Mouse (Mus musculus): ENCODE results near the gene Ngly1. TPM values are rescaled to one million over a fixed set of nuclear protein-coding genes. Genes with fewer than 3 reads are reported as not detected.
"Not testable (repeated sequence)": the region's sequence is repeated elsewhere in the genome, so short reads cannot be mapped to it uniquely, and the experiment has no call there.

Ngly1 gene
- polyA plus RNA-seq, 1 experiment from 2014 or later: 38.7 TPM

- H3K9me3 ChIP-seq (ENCODE audit: low read length): no peaks in the 10 kb centered on the region
- no peaks in the 10 kb centered on the region for H3K27me3 ChIP-seq (ENCODE audit: insufficient read depth, low read length)
- no peak overlapping the region for H3K9ac ChIP-seq (replicated peaks; ENCODE audit: low read length)
- peaks cover 7% of the 10 kb centered on the region; the same call in 1 of the 2 replicates for H3K36me3 ChIP-seq (ENCODE audit: insufficient read depth, low read length)
- no peaks in the 10 kb centered on the region for H3K4me1 ChIP-seq (ENCODE audit: insufficient read depth, low read length)
- WGBS: 17% methylated on average over 1 of the region's 1 CpGs
- H3K4me2 ChIP-seq (replicated peaks; ENCODE audit: low read depth, low read length): no peak overlapping the region
- H3K4me3 ChIP-seq (ENCODE audit: low read length): no peak overlapping the region
- no peak for ATAC-seq (ENCODE audit: low FRiP score, low TSS enrichment)
- no peak overlapping the region for H3K27ac ChIP-seq (ENCODE audit: low read length)
Measured at GRCm38 (mm10) chr14:16292371-16292770, 43.3 kb downstream of the Ngly1 start.

DNA sequence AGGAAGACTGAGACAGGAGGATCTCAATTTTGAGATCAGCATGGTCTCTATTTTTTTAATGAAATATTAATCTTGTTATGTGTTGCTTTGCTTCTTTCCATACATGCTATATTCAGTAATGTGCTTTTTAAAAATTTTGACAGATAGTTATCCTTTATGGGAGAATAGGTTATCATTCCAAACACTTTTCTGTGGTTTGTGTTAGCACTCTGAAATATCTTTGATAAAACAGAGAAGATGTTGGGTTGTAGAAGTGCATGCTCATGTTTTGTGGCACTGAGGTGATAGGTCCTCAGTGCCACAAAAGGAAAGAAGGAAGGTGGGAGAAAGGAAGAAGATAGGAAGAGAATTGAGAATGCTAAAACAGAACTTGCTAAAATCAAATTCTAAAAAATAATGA lies 43.9 kb downstream of the Ngly1 start:
- peaks cover 8% of the 10 kb centered on the region; the same call in 1 of the 2 replicates for H3K36me3 ChIP-seq (ENCODE audit: insufficient read depth, low read length)

DNA sequence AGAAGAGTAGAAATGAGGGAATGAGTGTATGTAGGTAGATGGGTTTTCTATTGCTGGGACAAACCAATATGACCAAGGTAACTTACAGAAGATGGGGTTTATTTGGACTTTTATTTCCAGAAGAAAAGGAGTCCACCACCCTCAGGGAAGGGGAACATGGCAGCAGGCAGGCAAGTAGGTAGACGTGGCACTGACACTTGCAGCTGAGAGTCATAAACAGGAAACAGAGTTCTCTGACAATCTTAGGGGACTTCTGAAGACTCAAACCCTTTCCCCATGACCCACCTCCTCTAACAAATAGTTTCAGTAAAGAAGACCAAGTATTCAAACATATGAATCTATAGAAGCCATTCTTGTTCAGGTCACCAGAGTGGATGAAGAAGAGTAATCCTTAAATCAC lies 44.8 kb downstream of the Ngly1 start:
- H3K27me3 ChIP-seq (ENCODE audit: insufficient read depth, low read length): no peaks in the 10 kb centered on the region
- no peak for ATAC-seq (ENCODE audit: low FRiP score, low TSS enrichment)
- no peaks in the 10 kb centered on the region for H3K9me3 ChIP-seq (ENCODE audit: low read length)
- H3K36me3 ChIP-seq (ENCODE audit: insufficient read depth, low read length): peaks cover 9% of the 10 kb centered on the region; the same call in 1 of the 2 replicates
- no peak overlapping the region for H3K9ac ChIP-seq (replicated peaks; ENCODE audit: low read length)
- no peak overlapping the region for H3K4me2 ChIP-seq (replicated peaks; ENCODE audit: low read depth, low read length)
- no peak overlapping the region for H3K27ac ChIP-seq (ENCODE audit: low read length)
- WGBS: 72% methylated on average over 1 of the region's 1 CpGs
- H3K4me1 ChIP-seq (ENCODE audit: insufficient read depth, low read length): no peaks in the 10 kb centered on the region
- H3K4me3 ChIP-seq (ENCODE audit: low read length): no peak overlapping the region

More for the DNA sequence above, 43.9 kb downstream of the Ngly1 start:
- no peaks in the 10 kb centered on the region for H3K27me3 ChIP-seq (ENCODE audit: insufficient read depth, low read length)
- H3K9ac ChIP-seq (replicated peaks; ENCODE audit: low read length): no peak overlapping the region
- ATAC-seq (ENCODE audit: low FRiP score, low TSS enrichment): no peak
- H3K27ac ChIP-seq (ENCODE audit: low read length): no peak overlapping the region
- no peaks in the 10 kb centered on the region for H3K9me3 ChIP-seq (ENCODE audit: low read length)
- H3K4me1 ChIP-seq (ENCODE audit: insufficient read depth, low read length): no peaks in the 10 kb centered on the region
- H3K4me2 ChIP-seq (replicated peaks; ENCODE audit: low read depth, low read length): no peak overlapping the region
- no peak overlapping the region for H3K4me3 ChIP-seq (ENCODE audit: low read length)

- Histone ChIP-seq H3K27me3 (ENCODE audit: insufficient read depth, low read length) (no peaks in the 10 kb centered on the region), H3K9ac (replicated peaks; ENCODE audit: low read length) (no peak overlapping the region), H3K9me3 (ENCODE audit: low read length) (no peaks in the 10 kb centered on the region), H3K27ac (ENCODE audit: low read length) (no peak overlapping the region), H3K4me2 (replicated peaks; ENCODE audit: low read depth, low read length) (no peak overlapping the region), H3K36me3 (ENCODE audit: insufficient read depth, low read length) (peaks cover 15% of the 10 kb centered on the region; the same call in 1 of the 2 replicates), H3K4me3 (ENCODE audit: low read length) (no peak overlapping the region), H3K4me1 (ENCODE audit: insufficient read depth, low read length) (no peaks in the 10 kb centered on the region)
- 57% methylated on average over 2 of the region's 2 CpGs for WGBS
- no peak for ATAC-seq (ENCODE audit: low FRiP score, low TSS enrichment)
Measured at GRCm38 (mm10) chr14:16296816-16297468, 47.9 kb downstream of the Ngly1 start.

- no peaks in the 10 kb centered on the region for H3K9me3 ChIP-seq (ENCODE audit: low read length)
- H3K27ac ChIP-seq (ENCODE audit: low read length): no peak overlapping the region
- no peaks in the 10 kb centered on the region for H3K4me1 ChIP-seq (ENCODE audit: insufficient read depth, low read length)
- H3K27me3 ChIP-seq (ENCODE audit: insufficient read depth, low read length): no peaks in the 10 kb centered on the region
- H3K4me3 ChIP-seq (ENCODE audit: low read length): no peak overlapping the region
- peaks cover 9% of the 10 kb centered on the region; the same call in 1 of the 2 replicates for H3K36me3 ChIP-seq (ENCODE audit: insufficient read depth, low read length)
- no peak for ATAC-seq (ENCODE audit: low FRiP score, low TSS enrichment)
- no peak overlapping the region for H3K4me2 ChIP-seq (replicated peaks; ENCODE audit: low read depth, low read length)
- 92% methylated on average over 5 of the region's 5 CpGs for WGBS
- H3K9ac ChIP-seq (replicated peaks; ENCODE audit: low read length): no peak overlapping the region
Measured at GRCm38 (mm10) chr14:16301735-16302134, 52.7 kb downstream of the Ngly1 start.

DNA sequence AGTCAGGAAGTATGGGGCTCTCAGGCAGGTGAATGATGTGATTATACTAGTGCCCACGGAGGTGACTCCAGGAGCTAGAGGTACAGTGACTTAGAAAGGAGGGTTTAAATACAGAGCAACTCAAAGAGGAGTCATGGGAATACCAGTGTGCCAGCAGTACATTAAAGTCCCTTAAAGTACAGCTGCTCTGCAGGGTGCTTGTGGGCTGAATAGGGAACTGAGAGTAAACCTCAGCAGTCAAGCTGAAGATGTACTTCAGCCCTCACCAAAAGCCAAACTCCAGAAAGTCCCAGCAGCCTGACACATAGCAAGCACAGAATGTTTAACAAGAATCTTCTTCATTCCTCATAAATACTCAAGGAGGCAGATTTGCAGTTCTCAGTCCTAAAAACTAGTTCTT lies 53.6 kb downstream of the Ngly1 start:
- H3K27me3 ChIP-seq (ENCODE audit: insufficient read depth, low read length): no peaks in the 10 kb centered on the region
- no peaks in the 10 kb centered on the region for H3K9me3 ChIP-seq (ENCODE audit: low read length)
- 54% methylated on average over 1 of the region's 1 CpGs for WGBS
- no peaks in the 10 kb centered on the region for H3K4me1 ChIP-seq (ENCODE audit: insufficient read depth, low read length)
- H3K9ac ChIP-seq (replicated peaks; ENCODE audit: low read length): no peak overlapping the region
- no peak for ATAC-seq (ENCODE audit: low FRiP score, low TSS enrichment)
- H3K27ac ChIP-seq (ENCODE audit: low read length): no peak overlapping the region
- H3K4me3 ChIP-seq (ENCODE audit: low read length): no peak overlapping the region
- H3K4me2 ChIP-seq (replicated peaks; ENCODE audit: low read depth, low read length): no peak overlapping the region
- peaks cover 14% of the 10 kb centered on the region; the same call in 1 of the 2 replicates for H3K36me3 ChIP-seq (ENCODE audit: insufficient read depth, low read length)

DNA sequence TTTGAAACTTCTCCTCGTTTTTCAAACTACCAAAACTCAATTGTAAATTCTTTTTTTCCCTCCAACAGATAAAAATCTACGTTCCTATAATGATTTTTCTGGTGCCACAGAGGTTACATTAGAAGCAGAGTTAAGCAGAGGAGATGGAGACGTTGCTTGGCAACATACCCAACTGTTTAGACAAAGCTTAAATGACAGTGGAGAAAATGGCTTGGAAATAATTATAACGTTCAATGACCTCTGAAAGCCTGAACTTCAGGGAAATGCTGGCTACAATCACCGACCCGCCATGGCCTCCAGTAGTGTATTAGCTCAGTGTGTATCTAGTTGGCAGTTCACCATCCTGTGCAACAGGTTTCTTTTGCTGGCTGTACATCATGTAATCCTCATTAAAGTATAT lies 61.7 kb downstream of the Ngly1 start:
- WGBS: 53% methylated on average over 6 of the region's 6 CpGs
- peaks cover 6% of the 10 kb centered on the region; the same call in 1 of the 2 replicates for H3K4me1 ChIP-seq (ENCODE audit: insufficient read depth, low read length)
- no peak overlapping the region for H3K4me2 ChIP-seq (replicated peaks; ENCODE audit: low read depth, low read length)

DNA sequence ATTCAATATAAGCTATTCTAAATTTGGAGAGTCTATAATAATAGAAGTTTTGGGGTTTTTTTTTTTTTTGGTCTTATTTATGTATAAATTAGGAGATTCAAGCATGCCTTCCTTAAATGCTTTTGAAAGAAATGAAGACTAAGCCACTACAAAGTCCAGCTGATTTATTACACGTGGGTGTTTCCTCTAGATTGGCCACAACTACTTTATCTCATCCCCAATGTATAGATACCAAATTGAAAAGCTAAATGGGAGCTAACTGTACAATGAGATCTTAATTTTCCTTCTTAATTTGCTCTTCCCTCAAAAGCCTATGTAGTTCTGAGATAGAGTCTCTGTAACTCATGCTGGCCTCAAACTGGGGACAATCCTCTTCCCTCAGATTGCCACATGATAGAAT lies 63.5 kb downstream of the Ngly1 start:
- no peak for ATAC-seq (ENCODE audit: low FRiP score, low TSS enrichment)
- WGBS: 82% methylated on average over 1 of the region's 1 CpGs
- Histone ChIP-seq H3K27ac (ENCODE audit: low read length) (no peak overlapping the region), H3K4me1 (ENCODE audit: insufficient read depth, low read length) (peaks cover 6% of the 10 kb centered on the region; the same call in 1 of the 2 replicates), H3K9me3 (ENCODE audit: low read length) (no peaks in the 10 kb centered on the region), H3K4me2 (replicated peaks; ENCODE audit: low read depth, low read length) (no peak overlapping the region), H3K27me3 (ENCODE audit: insufficient read depth, low read length) (no peaks in the 10 kb centered on the region), H3K36me3 (ENCODE audit: insufficient read depth, low read length) (0 out of 2 replicates have a peak, but pooled peaks cover under 1% of the 10 kb centered on the region), H3K4me3 (ENCODE audit: low read length) (no peak overlapping the region), H3K9ac (replicated peaks; ENCODE audit: low read length) (no peak overlapping the region)

More for the DNA sequence above, 61.7 kb downstream of the Ngly1 start:
- no peak overlapping the region for H3K9ac ChIP-seq (replicated peaks; ENCODE audit: low read length)
- no peak for ATAC-seq (ENCODE audit: low FRiP score, low TSS enrichment)
- H3K27me3 ChIP-seq (ENCODE audit: insufficient read depth, low read length): no peaks in the 10 kb centered on the region
- 0 out of 2 replicates have a peak, but pooled peaks cover 5% of the 10 kb centered on the region for H3K36me3 ChIP-seq (ENCODE audit: insufficient read depth, low read length)
- H3K4me3 ChIP-seq (ENCODE audit: low read length): no peak overlapping the region
- no peaks in the 10 kb centered on the region for H3K9me3 ChIP-seq (ENCODE audit: low read length)
- no peak overlapping the region for H3K27ac ChIP-seq (ENCODE audit: low read length)

DNA sequence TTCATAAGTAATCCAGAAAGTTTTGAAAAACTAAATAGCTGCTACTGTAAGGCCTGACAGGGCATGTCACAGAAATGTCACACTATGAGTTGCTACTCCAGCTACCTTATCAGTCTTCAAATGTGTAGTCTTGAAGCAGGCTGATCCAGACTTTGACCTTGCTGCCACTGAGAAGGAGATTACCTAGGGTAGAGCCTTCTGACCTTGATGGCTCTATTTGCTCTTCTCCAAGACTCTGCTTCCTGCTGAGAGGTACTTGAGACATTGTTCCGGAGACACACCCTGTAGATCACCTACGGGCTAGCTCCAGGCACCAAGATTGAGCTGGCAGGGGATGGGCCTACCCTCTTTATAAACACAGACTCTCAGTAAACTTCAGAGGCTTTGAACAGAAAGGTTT lies 64.0 kb downstream of the Ngly1 start:
- not testable (repeated sequence) for H3K9me3 ChIP-seq (ENCODE audit: low read length); H3K9ac ChIP-seq (replicated peaks; ENCODE audit: low read length); H3K4me3 ChIP-seq (ENCODE audit: low read length); H3K27me3 ChIP-seq (ENCODE audit: insufficient read depth, low read length); H3K4me1 ChIP-seq (ENCODE audit: insufficient read depth, low read length); H3K36me3 ChIP-seq (ENCODE audit: insufficient read depth, low read length); H3K27ac ChIP-seq (ENCODE audit: low read length); H3K4me2 ChIP-seq (replicated peaks; ENCODE audit: low read depth, low read length); ATAC-seq (ENCODE audit: low FRiP score, low TSS enrichment)
- WGBS: 85% methylated on average over 2 of the region's 2 CpGs

DNA sequence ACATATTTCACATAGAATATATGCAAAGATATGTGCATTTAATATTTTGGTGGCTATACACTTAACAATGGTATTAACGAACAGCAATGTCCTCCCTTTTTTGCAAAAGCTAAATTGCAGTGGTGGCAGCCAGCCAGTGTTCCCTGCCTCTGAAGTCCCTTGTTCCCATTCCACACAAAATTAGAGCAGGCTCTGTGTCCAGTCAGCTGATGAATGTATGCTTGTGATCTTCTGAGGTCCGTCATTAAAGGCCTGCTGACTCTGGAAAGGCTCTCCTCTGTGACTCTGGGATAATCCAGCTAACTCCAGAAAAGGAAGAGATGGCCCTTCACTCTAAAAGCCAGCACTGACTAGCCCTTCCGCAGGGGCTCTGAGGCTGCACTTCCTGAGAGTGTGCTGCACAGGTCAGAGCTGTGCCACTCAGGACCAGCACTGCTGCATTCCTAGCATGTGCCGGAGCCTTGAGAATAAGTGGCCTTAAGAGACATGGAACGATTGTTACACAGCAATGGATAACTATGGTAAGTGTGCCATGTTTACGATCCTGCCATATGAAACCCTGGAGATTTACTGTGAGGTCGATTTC lies 64.9 kb downstream of the Ngly1 start:
- H3K27ac ChIP-seq (ENCODE audit: low read length): peak overlapping the region; percentile 17; the same call in 1 of the 2 replicates
- H3K9ac ChIP-seq (replicated peaks; ENCODE audit: low read length): 0 out of 2 replicates have a peak overlapping the region, but pooled peaks have one; percentile 3
- peak; percentile 86 for ATAC-seq (ENCODE audit: low FRiP score, low TSS enrichment)
- no peaks in the 10 kb centered on the region for H3K27me3 ChIP-seq (ENCODE audit: insufficient read depth, low read length)
- peaks cover 6% of the 10 kb centered on the region; the same call in 1 of the 2 replicates for H3K4me1 ChIP-seq (ENCODE audit: insufficient read depth, low read length)
- no peaks in the 10 kb centered on the region for H3K36me3 ChIP-seq (ENCODE audit: insufficient read depth, low read length)
- H3K9me3 ChIP-seq (ENCODE audit: low read length): no peaks in the 10 kb centered on the region
- 44% methylated on average over 7 of the region's 7 CpGs for WGBS
- no peak overlapping the region for H3K4me3 ChIP-seq (ENCODE audit: low read length)
- H3K4me2 ChIP-seq (replicated peaks; ENCODE audit: low read depth, low read length): no peak overlapping the region
